Mouse (Mus musculus): ENCODE results near the gene Slc5a3. TPM values are rescaled to one million over a fixed set of nuclear protein-coding genes. Genes with fewer than 3 reads are reported as not detected.

Slc5a3 gene
- total RNA-seq, 1 experiment from 2014 or later, result 23.6 TPM

DNA sequence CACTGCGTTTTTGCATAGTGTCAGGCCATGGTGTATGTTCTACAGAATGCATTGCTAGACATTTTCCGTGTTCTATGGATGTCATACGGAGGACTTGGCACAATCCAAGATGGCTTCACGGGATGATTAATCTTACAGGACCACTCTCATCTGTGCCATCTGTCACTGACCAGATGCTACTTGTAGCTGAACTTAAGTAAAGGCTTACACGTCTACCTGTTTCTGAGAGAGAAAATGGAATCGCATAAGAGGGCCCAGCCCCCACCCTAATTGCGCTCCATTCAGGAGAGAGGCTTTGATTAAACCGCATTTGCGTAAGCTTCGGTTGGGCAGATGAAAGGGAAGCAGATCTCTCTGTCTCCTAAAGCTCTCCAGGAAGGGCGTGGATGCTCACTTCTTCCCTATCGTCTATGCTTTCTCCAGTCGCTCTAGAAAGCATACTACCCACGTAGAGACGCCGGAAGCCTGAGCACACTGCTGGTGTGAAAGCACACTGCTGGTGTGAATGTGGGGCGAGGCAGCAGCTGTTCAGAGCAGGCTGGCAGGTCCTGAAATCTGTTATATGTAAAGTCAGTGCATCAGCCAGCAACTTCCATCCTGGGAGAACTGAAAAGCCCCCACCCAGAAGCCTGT lies 62.9 kb downstream of the Slc5a3 start:
- DNase-seq, result no peak

DNA sequence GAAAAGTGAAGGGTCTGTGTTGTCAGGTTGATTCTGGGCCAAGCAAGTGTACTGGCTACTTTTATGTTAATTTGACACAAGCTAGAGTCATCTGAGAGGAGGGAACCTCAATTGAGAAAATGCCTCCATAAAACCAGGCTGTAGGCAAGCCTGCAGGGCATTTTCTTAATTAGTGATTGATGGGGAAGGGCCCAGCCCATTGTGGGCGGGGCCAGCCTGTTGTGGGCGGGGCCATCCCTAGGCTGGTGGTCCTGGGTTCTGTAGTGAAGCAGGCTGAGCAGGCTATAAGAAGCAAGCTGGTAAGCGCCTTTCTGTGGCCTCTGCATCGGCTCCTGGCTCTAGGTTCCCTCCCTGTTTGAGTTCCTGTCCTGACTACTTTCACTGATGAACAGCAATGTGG lies 69.1 kb downstream of the Slc5a3 start:
- DNase-seq, result no peak

DNA sequence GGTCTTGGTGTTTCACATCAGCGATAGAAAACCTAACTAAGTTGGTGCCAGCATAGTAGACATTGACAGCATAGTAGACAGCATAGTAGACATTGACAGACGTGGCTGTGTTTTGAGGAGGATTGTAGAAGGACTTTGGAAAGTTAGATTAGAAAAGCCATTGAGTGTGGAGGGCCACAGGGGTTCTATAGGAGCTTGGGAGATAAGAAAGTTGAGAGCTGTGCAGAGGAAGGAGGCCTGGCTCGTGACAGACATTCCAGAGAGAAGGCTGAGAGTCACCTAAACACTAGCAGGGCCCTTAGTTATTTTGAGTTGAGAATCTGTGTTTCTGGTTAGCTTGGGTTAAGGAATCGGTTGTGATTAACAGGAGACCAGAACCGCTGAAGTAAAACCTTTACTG lies 69.5 kb downstream of the Slc5a3 start:
- no peak for DNase-seq

DNA sequence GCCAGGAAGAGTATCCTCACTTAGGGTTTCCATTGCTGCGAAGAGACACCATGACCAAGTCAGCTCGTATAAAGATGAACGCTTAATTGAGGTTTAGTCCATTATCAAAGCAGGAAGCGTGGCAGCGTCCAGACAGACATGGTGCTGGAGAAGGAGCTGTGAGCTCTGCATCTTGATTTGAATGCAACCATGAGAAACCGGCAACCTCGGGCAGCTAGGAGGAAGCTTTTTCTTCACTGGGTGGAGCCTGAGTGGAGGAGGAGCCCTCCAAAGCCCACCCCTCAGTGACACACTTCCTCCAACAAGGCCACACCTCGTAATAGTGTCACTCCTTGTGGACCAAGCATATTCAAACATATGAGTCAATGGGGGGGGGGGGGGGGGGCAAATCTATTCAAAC lies 71.7 kb downstream of the Slc5a3 start:
- DNase-seq, result no peak

DNA sequence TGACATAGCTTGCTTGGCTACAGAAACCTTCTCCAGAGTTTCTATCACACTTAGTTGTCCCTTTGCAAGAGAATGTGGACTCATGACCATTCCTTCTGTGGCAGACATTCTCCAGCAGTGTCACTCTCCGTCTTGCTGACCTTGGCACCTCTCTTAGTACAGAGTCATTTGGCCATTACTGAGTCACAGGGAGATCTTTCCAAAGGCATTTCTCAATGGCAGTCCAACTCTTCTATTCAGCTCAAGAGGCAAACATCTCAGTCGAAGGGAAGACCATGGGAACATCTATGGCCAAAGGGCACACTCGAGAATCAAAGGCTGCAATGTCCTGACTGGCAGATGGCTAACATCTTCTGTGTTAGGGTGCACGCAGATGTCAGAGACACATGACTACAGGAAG lies 74.4 kb downstream of the Slc5a3 start:
- no peak for DNase-seq

DNA sequence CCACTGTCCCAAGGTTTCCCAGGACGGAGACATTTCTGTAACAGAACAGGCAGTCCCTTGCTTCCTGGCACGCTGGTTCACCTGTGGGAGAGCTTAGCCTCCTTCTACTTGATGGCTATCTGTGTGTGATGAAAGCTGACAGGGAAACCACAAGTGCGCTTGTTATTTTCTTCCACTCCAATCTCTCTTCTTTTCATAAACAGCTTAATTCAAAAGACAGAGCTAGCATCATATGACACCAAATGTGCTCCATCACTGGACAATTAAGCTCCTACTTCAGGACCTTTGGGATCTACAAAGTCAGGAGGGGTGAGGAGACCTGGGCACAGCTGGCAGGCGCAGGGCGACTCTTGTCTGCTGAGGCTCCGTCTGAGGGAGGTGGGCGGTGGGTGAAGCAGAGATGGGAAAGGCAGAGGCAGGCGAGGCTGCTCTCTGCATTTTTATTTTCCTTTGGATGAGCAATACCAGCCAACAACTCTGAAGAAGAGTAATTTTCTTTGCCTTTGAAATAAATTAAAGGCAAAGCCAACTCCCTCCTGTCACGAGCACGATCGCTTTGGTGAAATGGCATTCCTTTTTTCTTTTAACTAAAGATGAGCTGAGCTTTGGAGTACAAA lies 76.1 kb downstream of the Slc5a3 start:
- DNase-seq, result no peak

DNA sequence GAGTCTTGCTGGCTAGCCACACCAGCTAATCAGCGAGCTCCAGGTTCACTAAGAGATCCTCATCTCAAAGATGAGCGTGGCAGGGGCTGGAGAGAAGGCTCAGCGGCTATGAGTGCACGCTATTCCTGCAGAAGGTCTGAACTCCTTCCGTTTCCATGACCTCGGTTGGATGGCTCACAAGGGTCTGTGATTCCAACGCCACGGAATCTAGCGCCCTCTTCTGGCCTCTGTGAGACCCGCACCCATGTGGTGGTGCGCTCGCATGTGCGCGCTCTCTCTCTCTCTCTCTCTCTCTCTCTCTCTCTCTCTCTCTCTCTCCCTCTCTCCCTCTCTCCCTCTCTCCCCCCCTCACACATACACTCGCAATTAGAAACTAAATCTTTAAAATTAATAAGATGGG lies 78.2 kb downstream of the Slc5a3 start:
- DNase-seq, result no peak

Other genes with a start within 250 kb of the Slc5a3 start
- gene Mrps6, start 52 bp upstream of the Slc5a3 start, total RNA-seq (2021), result 71.6 and 81.9 TPM in 2 replicates
- gene Gm49711, start within 50 bp of the Slc5a3 start, total RNA-seq (2021), result not detected in 2 replicates
- gene Kcne2, start 234.1 kb downstream of the Slc5a3 start, total RNA-seq (2021), result not detected in 2 replicates
- 72.8 and 74.9 TPM in 2 replicates for gene Smim11, start 243.0 kb downstream of the Slc5a3 start, total RNA-seq (2021)